Mouse (Mus musculus): Measurements from ENCODE around the gene Hbs1l. TPM values are rescaled to one million over a fixed set of nuclear protein-coding genes. Genes with fewer than 3 reads are reported as not detected.
A peak's percentile ranks its signal among the peaks of the same experiment; 100 is the strongest.

Hbs1l gene
- total RNA-seq, 2 experiments from 2014 or later, result 76.3 to 85.9 TPM

GRCm38 (mm10) chr10:21301822-21302221 lies 6.0 kb downstream of the Hbs1l start:
- no peak for ATAC-seq (replicated peaks; ENCODE audit: low FRiP score, poor library complexity, severe bottlenecking)

GRCm38 (mm10) chr10:21304672-21305632 lies 9.2 kb downstream of the Hbs1l start:
- ATAC-seq (replicated peaks; ENCODE audit: low FRiP score, poor library complexity, severe bottlenecking), result no peak

- no peak for ATAC-seq (replicated peaks; ENCODE audit: low FRiP score, poor library complexity, severe bottlenecking)
Measured at GRCm38 (mm10) chr10:21313732-21314131, 18.0 kb downstream of the Hbs1l start.

GRCm38 (mm10) chr10:21316123-21316522 lies 20.3 kb downstream of the Hbs1l start:
- no peak for ATAC-seq (replicated peaks; ENCODE audit: low FRiP score, poor library complexity, severe bottlenecking)

GRCm38 (mm10) chr10:21318250-21318649 lies 22.5 kb downstream of the Hbs1l start:
- no peak for ATAC-seq (replicated peaks; ENCODE audit: low FRiP score, poor library complexity, severe bottlenecking)

GRCm38 (mm10) chr10:21318996-21319395 lies 23.2 kb downstream of the Hbs1l start:
- no peak for ATAC-seq (replicated peaks; ENCODE audit: low FRiP score, poor library complexity, severe bottlenecking)

GRCm38 (mm10) chr10:21320601-21321000 lies 24.8 kb downstream of the Hbs1l start:
- no peak for ATAC-seq (replicated peaks; ENCODE audit: low FRiP score, poor library complexity, severe bottlenecking)

- ATAC-seq (replicated peaks; ENCODE audit: low FRiP score, poor library complexity, severe bottlenecking), result no peak
Measured at GRCm38 (mm10) chr10:21326352-21326751, 30.6 kb downstream of the Hbs1l start.

GRCm38 (mm10) chr10:21327605-21328135 lies 31.9 kb downstream of the Hbs1l start:
- no peak for ATAC-seq (replicated peaks; ENCODE audit: low FRiP score, poor library complexity, severe bottlenecking)

GRCm38 (mm10) chr10:21334349-21335105 lies 38.7 kb downstream of the Hbs1l start:
- 0 out of 2 replicates have a peak, but pooled peaks have one; percentile 28 for ATAC-seq (replicated peaks; ENCODE audit: low FRiP score, poor library complexity, severe bottlenecking)

- ATAC-seq (replicated peaks; ENCODE audit: low FRiP score, poor library complexity, severe bottlenecking), result no peak
Measured at GRCm38 (mm10) chr10:21335534-21335933, 39.8 kb downstream of the Hbs1l start.

- no peak; the same call in 1 of the 2 replicates for ATAC-seq (replicated peaks; ENCODE audit: low FRiP score, poor library complexity, severe bottlenecking)
Measured at GRCm38 (mm10) chr10:21337191-21337590, 41.4 kb downstream of the Hbs1l start.

- no peak for ATAC-seq (replicated peaks; ENCODE audit: low FRiP score, poor library complexity, severe bottlenecking)
Measured at GRCm38 (mm10) chr10:21341706-21342105, 45.9 kb downstream of the Hbs1l start.

- no peak for ATAC-seq (replicated peaks; ENCODE audit: low FRiP score, poor library complexity, severe bottlenecking)
Measured at GRCm38 (mm10) chr10:21342331-21343005, 46.7 kb downstream of the Hbs1l start.

- no peak for ATAC-seq (replicated peaks; ENCODE audit: low FRiP score, poor library complexity, severe bottlenecking)
Measured at GRCm38 (mm10) chr10:21347332-21347731, 51.6 kb downstream of the Hbs1l start.

GRCm38 (mm10) chr10:21349449-21349848 lies 53.7 kb downstream of the Hbs1l start:
- ATAC-seq (replicated peaks; ENCODE audit: low FRiP score, poor library complexity, severe bottlenecking), result no peak

GRCm38 (mm10) chr10:21349946-21350345 lies 54.2 kb downstream of the Hbs1l start:
- no peak for ATAC-seq (replicated peaks; ENCODE audit: low FRiP score, poor library complexity, severe bottlenecking)

GRCm38 (mm10) chr10:21350531-21351515 lies 55.0 kb downstream of the Hbs1l start:
- no peak for ATAC-seq (replicated peaks; ENCODE audit: low FRiP score, poor library complexity, severe bottlenecking)

GRCm38 (mm10) chr10:21351766-21352165 lies 56.0 kb downstream of the Hbs1l start:
- ATAC-seq (replicated peaks; ENCODE audit: low FRiP score, poor library complexity, severe bottlenecking), result no peak

All from erythroid progenitor cell, adult 5-6 weeks (primary cell).